ENCODE assay signal across 8 mouse cellular contexts in genomic region chr17:51832421-51832875, GRCm38 (mm10). TPM values are rescaled to one million over a fixed set of nuclear protein-coding genes. Genes with fewer than 3 reads are reported as not detected.
DNase-seq lines count a peak whose midpoint lies in the region; ATAC-seq and TF ChIP-seq lines count a peak whose summit lies in the region.

No protein-coding gene starts in this region.

- H3K4me1 ChIP-seq in forebrain, postnatal 0 days (ENCODE audit: insufficient read depth), result peaks cover 12% of the 10 kb centered on the region; the same call in 1 of the 2 replicates
- peaks cover 7% of the 10 kb centered on the region; the same call in 1 of the 2 replicates for H3K4me1 ChIP-seq in kidney, postnatal 0 days (replicated peaks; ENCODE audit: insufficient read depth, low read length)

- H3K4me3 ChIP-seq in forebrain, postnatal 0 days (ENCODE audit: low read depth, low read length), result peak overlapping the region; percentile 76
- H3K4me3 ChIP-seq in kidney, postnatal 0 days (replicated peaks; ENCODE audit: low read depth, low read length), result peak overlapping the region; percentile 70
- H3K4me3 ChIP-seq in macrophage (ENCODE audit: inconsistent target), result peak overlapping the region; percentile 14; the same call in 1 of the 2 replicates

- H3K4me2 ChIP-seq in forebrain, postnatal 0 days (ENCODE audit: low read depth), result peak overlapping the region; percentile 98
- H3K4me2 ChIP-seq in kidney, postnatal 0 days (ENCODE audit: low read length), result peak overlapping the region; percentile 97

- H3K27me3 ChIP-seq in forebrain, postnatal 0 days (ENCODE audit: insufficient read depth, low read length), result peaks cover 10% of the 10 kb centered on the region
- H3K27me3 ChIP-seq in kidney, postnatal 0 days (ENCODE audit: insufficient read depth, low read length), result peaks cover 53% of the 10 kb centered on the region

- no peak for TF ChIP-seq CTCF in forebrain, postnatal 0 days (IDR thresholded peaks at IDR 0.05; ENCODE audit: low read depth)
- TF ChIP-seq CTCF in kidney, postnatal 0 days (IDR thresholded peaks at IDR 0.05; ENCODE audit: low read depth), result no peak

- intact Hi-C loops in gastrocnemius, postnatal 14 days (cut with DNase I; ENCODE audit: low total_unique reads), result no loop called here

- peak overlapping the region; percentile 61 for H3K9ac ChIP-seq in forebrain, postnatal 0 days
- peak overlapping the region; percentile 32; the same call in 1 of the 2 replicates for H3K9ac ChIP-seq in kidney, postnatal 0 days (ENCODE audit: low read depth, low read length)

- 4% methylated on average over 39 of the region's 66 CpGs for WGBS in forebrain, postnatal 0 days
- under 1% methylated on average over 39 of the region's 66 CpGs for WGBS in kidney, postnatal 0 days
- 2% methylated on average over 49 of the region's 66 CpGs for WGBS in macrophage (ENCODE audit: missing documents)

- no peaks in the 10 kb centered on the region for H3K79me2 ChIP-seq in macrophage (ENCODE audit: inconsistent target)

- peak; percentile 9 for DNase-seq in gastrocnemius, postnatal 14 days
- DNase-seq in gastrocnemius, postnatal 25 days, result no peak
- peak; percentile 65 for DNase-seq in R1 (ENCODE audit: low read depth, low spot score)
- no peak for DNase-seq in forebrain, postnatal 0 days
- no peak for DNase-seq in kidney, postnatal 0 days (ENCODE audit: low spot score)
- DNase-seq in right cerebral cortex, postnatal 4 days, result peak; percentile 53

- no peaks in the 10 kb centered on the region for H3K36me3 ChIP-seq in forebrain, postnatal 0 days (ENCODE audit: insufficient read depth)
- H3K36me3 ChIP-seq in kidney, postnatal 0 days (ENCODE audit: insufficient read depth, low read length), result no peaks in the 10 kb centered on the region
- H3K36me3 ChIP-seq in macrophage (ENCODE audit: inconsistent target), result no peaks in the 10 kb centered on the region

- peak overlapping the region; percentile 62 for H3K27ac ChIP-seq in forebrain, postnatal 0 days (ENCODE audit: low read depth, low read length)
- H3K27ac ChIP-seq in kidney, postnatal 0 days, result no peak overlapping the region
- H3K27ac ChIP-seq in macrophage, result no peak overlapping the region

- no peaks in the 10 kb centered on the region for H3K9me3 ChIP-seq in forebrain, postnatal 0 days (ENCODE audit: low read length)
- H3K9me3 ChIP-seq in kidney, postnatal 0 days (replicated peaks; ENCODE audit: low read length), result no peaks in the 10 kb centered on the region

- peak; percentile 77 for ATAC-seq in forebrain, postnatal 0 days
- ATAC-seq in kidney, postnatal 0 days (replicated peaks; ENCODE audit: low FRiP score, low read depth), result peak; percentile 4; the same call in 1 of the 2 replicates
- ATAC-seq in monocyte, adult 5-6 weeks (replicated peaks; ENCODE audit: insufficient number of reproducible peaks, low FRiP score, low TSS enrichment, poor library complexity, severe bottlenecking), result no peak

RNA-seq across cellular contexts. Expression of gene Satb1, which starts 0.6 kb away (rescaled TPM):
- 10 to 100 TPM; 58.6 to 67.1 TPM for total RNA-seq in gastrocnemius, postnatal 14 days (2021)
- total RNA-seq in gastrocnemius, postnatal 25 days (2021), result 10 to 100 TPM; 64.0 to 78.8 TPM
- 48.5 and 49.8 TPM in 2 replicates for total RNA-seq in forebrain, postnatal 0 days (2014; rRNA removed)
- polyA plus RNA-seq in forebrain, postnatal 0 days (2015; fragmentation: Nextera tagmentation; extraction: Ambion mirVana), result 23.2 and 26.8 TPM in 2 replicates
- polyA plus RNA-seq in kidney, postnatal 0 days (2015; fragmentation: Nextera tagmentation; extraction: Ambion mirVana), result 5.5 TPM in 2 replicates
- total RNA-seq in macrophage (2018; cell fraction: chromatin; rRNA removed), result 1 to 10 TPM in 15 of 26 experiments, under 1 TPM in 10, not detected in 1; 0.22 to 4.2 (median 1.3) TPM
- total RNA-seq in macrophage (2018; cell fraction: cytosol; rRNA removed), result 1 to 10 TPM in 13 of 26 experiments, under 1 TPM in 13; 0.14 to 1.8 (median 0.94) TPM
- 1 to 10 TPM in 21 of 26 experiments, under 1 TPM in 5; 0.40 to 6.0 (median 1.8) TPM for total RNA-seq in macrophage (2018; cell fraction: nucleus; rRNA removed)
- 0.60 to 1.2 TPM (median 0.78 TPM) in 3 replicates for polyA plus RNA-seq in macrophage (2018)
- 64.2 to 128 TPM (median 84.7 TPM) in 3 replicates for total RNA-seq in monocyte, adult 5-6 weeks (2017)

Comparison
In these comparisons a context has a peak if more than half of its experiments do, and no peak if none do; other contexts are left out.
1. DNase-seq: peak in gastrocnemius, postnatal 14 days (single experiment), R1 (single experiment) and right cerebral cortex, postnatal 4 days (single experiment); none in gastrocnemius, postnatal 25 days (single experiment), forebrain, postnatal 0 days (single experiment) and kidney, postnatal 0 days (single experiment).
2. H3K4me3 ChIP-seq: peak in every context shown above with its lines; median percentile 76 in forebrain, postnatal 0 days; 70 in kidney, postnatal 0 days; 14 in macrophage.